Mouse (Mus musculus): ENCODE results near the gene Dpep1. TPM values are rescaled to one million over a fixed set of nuclear protein-coding genes. Genes with fewer than 3 reads are reported as not detected.

The Dpep1 gene
- polyA plus RNA-seq, 1 experiment from 2014 or later = 98.1 TPM

GRCm38 (mm10) chr8:123146390-123146789, 39.7 kb upstream of the Dpep1 start:
- H3K4me1 ChIP-seq (ENCODE audit: insufficient read depth, low read depth, low read length) = 0 out of 2 replicates have a peak, but pooled peaks cover 2% of the 10 kb centered on the region
- H3K27ac ChIP-seq (ENCODE audit: low read length) = peak overlapping the region; percentile 57
- 54% methylated on average over 7 of the region's 7 CpGs for WGBS
- no peaks in the 10 kb centered on the region for H3K36me3 ChIP-seq (ENCODE audit: insufficient read depth, low read length)
- DNase-seq (ENCODE audit: low spot score) (peak; percentile 68), ATAC-seq (peak; percentile 16)
- no peak overlapping the region for H3K4me2 ChIP-seq (replicated peaks; ENCODE audit: low read depth, low read length)
- H3K9ac ChIP-seq (replicated peaks; ENCODE audit: low read depth) = no peak overlapping the region
- no peak; the same call in 1 of the 2 replicates for TF ChIP-seq CTCF (IDR thresholded peaks at IDR 0.05)
- TF ChIP-seq EP300 (IDR thresholded peaks at IDR 0.05) = peak; percentile 50; the same call in 1 of the 2 replicates
- H3K4me3 ChIP-seq (ENCODE audit: low read depth, low read length) = no peak overlapping the region
- H3K9me3 ChIP-seq (ENCODE audit: low read length) = no peaks in the 10 kb centered on the region
- no peaks in the 10 kb centered on the region for H3K27me3 ChIP-seq (replicated peaks; ENCODE audit: insufficient read depth, low read length)

- Histone ChIP-seq H3K27me3 (replicated peaks; ENCODE audit: insufficient read depth, low read length) (no peaks in the 10 kb centered on the region), H3K27ac (ENCODE audit: low read length) (peak overlapping the region; percentile 44; the same call in 1 of the 2 replicates), H3K9me3 (ENCODE audit: low read length) (no peaks in the 10 kb centered on the region), H3K4me1 (ENCODE audit: insufficient read depth, low read depth, low read length) (no peaks in the 10 kb centered on the region; the same call in 1 of the 2 replicates), H3K9ac (replicated peaks; ENCODE audit: low read depth) (no peak overlapping the region), H3K4me3 (ENCODE audit: low read depth, low read length) (no peak overlapping the region), H3K4me2 (replicated peaks; ENCODE audit: low read depth, low read length) (no peak overlapping the region), H3K36me3 (ENCODE audit: insufficient read depth, low read length) (no peaks in the 10 kb centered on the region)
- peak; percentile 59 for DNase-seq (ENCODE audit: low spot score)
- peak; percentile 73 for ATAC-seq
- no peak for TF ChIP-seq EP300 (IDR thresholded peaks at IDR 0.05)
- no peak for TF ChIP-seq CTCF (IDR thresholded peaks at IDR 0.05)
- WGBS = 29% methylated on average over 9 of the region's 9 CpGs
Observed at GRCm38 (mm10) chr8:123150737-123151171, 35.3 kb upstream of the Dpep1 start.

- TF ChIP-seq EP300 (IDR thresholded peaks at IDR 0.05) (no peak), CTCF (IDR thresholded peaks at IDR 0.05) (peak; percentile 82)
- no peak overlapping the region for H3K4me3 ChIP-seq (ENCODE audit: low read depth, low read length)
- no peak overlapping the region for H3K9ac ChIP-seq (replicated peaks; ENCODE audit: low read depth)
- ATAC-seq (peak; percentile 49), DNase-seq (ENCODE audit: low spot score) (peak; percentile 62)
- H3K4me1 ChIP-seq (ENCODE audit: insufficient read depth, low read depth, low read length) = peaks cover 5% of the 10 kb centered on the region; the same call in 1 of the 2 replicates
- WGBS = 57% methylated on average over 5 of the region's 5 CpGs
- H3K27ac ChIP-seq (ENCODE audit: low read length) = no peak overlapping the region
- H3K27me3 ChIP-seq (replicated peaks; ENCODE audit: insufficient read depth, low read length) = no peaks in the 10 kb centered on the region
- no peak overlapping the region for H3K4me2 ChIP-seq (replicated peaks; ENCODE audit: low read depth, low read length)
- H3K36me3 ChIP-seq (ENCODE audit: insufficient read depth, low read length) = no peaks in the 10 kb centered on the region
- H3K9me3 ChIP-seq (ENCODE audit: low read length) = no peaks in the 10 kb centered on the region
Observed at GRCm38 (mm10) chr8:123155177-123155576, 30.9 kb upstream of the Dpep1 start.

- Histone ChIP-seq H3K27me3 (replicated peaks; ENCODE audit: insufficient read depth, low read length) (no peaks in the 10 kb centered on the region), H3K9ac (replicated peaks; ENCODE audit: low read depth) (no peak overlapping the region), H3K36me3 (ENCODE audit: insufficient read depth, low read length) (no peaks in the 10 kb centered on the region), H3K4me1 (ENCODE audit: insufficient read depth, low read depth, low read length) (peaks cover 5% of the 10 kb centered on the region; the same call in 1 of the 2 replicates), H3K4me3 (ENCODE audit: low read depth, low read length) (no peak overlapping the region), H3K9me3 (ENCODE audit: low read length) (no peaks in the 10 kb centered on the region), H3K4me2 (replicated peaks; ENCODE audit: low read depth, low read length) (no peak overlapping the region), H3K27ac (ENCODE audit: low read length) (no peak overlapping the region)
- WGBS = 71% methylated on average over 9 of the region's 9 CpGs
- ATAC-seq (no peak), DNase-seq (ENCODE audit: low spot score) (no peak)
- TF ChIP-seq CTCF (IDR thresholded peaks at IDR 0.05) (no peak), EP300 (IDR thresholded peaks at IDR 0.05) (no peak)
Observed at GRCm38 (mm10) chr8:123156070-123156773, 29.8 kb upstream of the Dpep1 start.

- no peaks in the 10 kb centered on the region for H3K27me3 ChIP-seq (replicated peaks; ENCODE audit: insufficient read depth, low read length)
- no peaks in the 10 kb centered on the region for H3K36me3 ChIP-seq (ENCODE audit: insufficient read depth, low read length)
- WGBS = 23% methylated on average over 13 of the region's 13 CpGs
- H3K4me3 ChIP-seq (ENCODE audit: low read depth, low read length) = no peak within 1 kb of the TSS
- peak within 1 kb of the TSS; percentile 32 for H3K4me2 ChIP-seq (replicated peaks; ENCODE audit: low read depth, low read length)
- ATAC-seq (peak; percentile 53), DNase-seq (ENCODE audit: low spot score) (peak; percentile 51)
- H3K4me1 ChIP-seq (ENCODE audit: insufficient read depth, low read depth, low read length) = peaks cover 5% of the 10 kb centered on the region; the same call in 1 of the 2 replicates
- H3K9ac ChIP-seq (replicated peaks; ENCODE audit: low read depth) = no peak within 1 kb of the TSS
- TF ChIP-seq CTCF (IDR thresholded peaks at IDR 0.05) = peak; percentile 41
- TF ChIP-seq EP300 (IDR thresholded peaks at IDR 0.05) = no peak
- no peaks in the 10 kb centered on the region for H3K9me3 ChIP-seq (ENCODE audit: low read length)
- H3K27ac ChIP-seq (ENCODE audit: low read length) = peak within 1 kb of the TSS; percentile 32
Observed at GRCm38 (mm10) chr8:123157888-123158465, 28.1 kb upstream of the Dpep1 start, which contains the start of gene Sult5a1. Gene Sult5a1, minus strand, starts transcription at chr8:123158315.

GRCm38 (mm10) chr8:123181391-123181790, 4.7 kb upstream of the Dpep1 start:
- Histone ChIP-seq H3K4me1 (ENCODE audit: insufficient read depth, low read depth, low read length) (0 out of 2 replicates have a peak, but pooled peaks cover 2% of the 10 kb centered on the region), H3K4me3 (ENCODE audit: low read depth, low read length) (no peak overlapping the region), H3K9me3 (ENCODE audit: low read length) (no peaks in the 10 kb centered on the region), H3K27me3 (replicated peaks; ENCODE audit: insufficient read depth, low read length) (no peaks in the 10 kb centered on the region), H3K9ac (replicated peaks; ENCODE audit: low read depth) (no peak overlapping the region), H3K27ac (ENCODE audit: low read length) (no peak overlapping the region), H3K4me2 (replicated peaks; ENCODE audit: low read depth, low read length) (no peak overlapping the region), H3K36me3 (ENCODE audit: insufficient read depth, low read length) (no peaks in the 10 kb centered on the region)
- TF ChIP-seq CTCF (IDR thresholded peaks at IDR 0.05) (no peak), EP300 (IDR thresholded peaks at IDR 0.05) (no peak)
- no peak for DNase-seq (ENCODE audit: low spot score)
- ATAC-seq = no peak
- WGBS = 57% methylated on average over 3 of the region's 3 CpGs

Data from lung, postnatal 0 days (tissue).